Mouse (Mus musculus) liver, embryonic 16.5 days (tissue): ENCODE data around the gene Srms. TPM values are rescaled to one million over a fixed set of nuclear protein-coding genes. Genes with fewer than 3 reads are reported as not detected.

Experiments used
- polyA plus RNA-seq: library from polyadenylated mRNA; unstranded; fragments of >200 nt; fragmentation: Nextera tagmentation; extraction: Ambion mirVana; gene quantifications from 2 replicates; pipeline ENCODE4 v1.2.1, GENCODE M21; 2015

The Srms gene
- polyA plus RNA-seq, 1 experiment from 2014 or later = 0.54 TPM

Other genes starting within 250 kb of the Srms start
- 32.7 and 33.2 TPM in 2 replicates for gene Arfgap1, start 246.0 kb downstream of the Srms start, polyA plus RNA-seq
- gene Col20a1, start 226.7 kb downstream of the Srms start, polyA plus RNA-seq = 0.04 and 0.09 TPM in 2 replicates
- gene Chrna4, start 169.6 kb downstream of the Srms start, polyA plus RNA-seq = 0.79 and 1.4 TPM in 2 replicates
- 0.16 and 0.32 TPM in 2 replicates for gene Kcnq2, start 77.9 kb downstream of the Srms start, polyA plus RNA-seq
- not detected in 2 replicates for gene Eef1a2, start 56.2 kb downstream of the Srms start, polyA plus RNA-seq
- gene Ppdpf, start 25.9 kb downstream of the Srms start, polyA plus RNA-seq = 92.7 and 94.4 TPM in 2 replicates
- gene Ptk6, start 10.4 kb downstream of the Srms start, polyA plus RNA-seq = 0.15 and 0.27 TPM in 2 replicates
- gene Fndc11, start 6.8 kb upstream of the Srms start, polyA plus RNA-seq = 0.15 and 0.33 TPM in 2 replicates
- gene Helz2, start 28.8 kb upstream of the Srms start, polyA plus RNA-seq = 2.6 and 3.2 TPM in 2 replicates
- gene Gmeb2, start 74.8 kb upstream of the Srms start, polyA plus RNA-seq = 9.4 and 9.8 TPM in 2 replicates
- 0.08 and 0.32 TPM in 2 replicates for gene Stmn3, start 101.3 kb upstream of the Srms start, polyA plus RNA-seq
- 19.7 and 21.0 TPM in 2 replicates for gene Rtel1, start 106.6 kb upstream of the Srms start, polyA plus RNA-seq
- gene Zgpat, start 151.7 kb upstream of the Srms start, polyA plus RNA-seq = 8.8 and 10.5 TPM in 2 replicates
- 17.1 and 20.7 TPM in 2 replicates for gene Arfrp1, start 152.2 kb upstream of the Srms start, polyA plus RNA-seq
- gene Lime1, start 166.9 kb upstream of the Srms start, polyA plus RNA-seq = 4.7 and 6.3 TPM in 2 replicates
- 7.0 and 7.5 TPM in 2 replicates for gene Zbtb46, start 246.2 kb upstream of the Srms start, polyA plus RNA-seq